Comparison of ENCODE assay signal across 23 mouse cellular contexts in genomic region chr4:154708223-154708622, GRCm38 (mm10). TPM values are rescaled to one million over a fixed set of nuclear protein-coding genes. Genes with fewer than 3 reads are reported as not detected.
"Had no signal": no experiment of that assay in that cellular context is flagged by ENCODE, and none has a peak within 500 bp of the region (broad histone marks: within the 10 kb centered on the region; RNA-seq: fewer than 3 reads in every experiment).

No protein-coding gene starts in this region.

- H3K9me3 ChIP-seq: kidney, embryonic 15.5 days; limb, embryonic 15.5 days; liver, embryonic 12.5 days; megakaryocyte, embryonic 14.5 days; midbrain, embryonic 15.5 days; neural tube, embryonic 13.5 days had no signal

- H3K4me3 ChIP-seq: kidney, embryonic 15.5 days; limb, embryonic 15.5 days; liver, embryonic 12.5 days; megakaryocyte, embryonic 14.5 days; midbrain, embryonic 15.5 days; neural tube, embryonic 13.5 days had no signal

- H3K9ac ChIP-seq: kidney, embryonic 15.5 days; limb, embryonic 15.5 days; liver, embryonic 12.5 days; lung, embryonic 14.5 days; midbrain, embryonic 15.5 days; neural tube, embryonic 13.5 days had no signal

- H3K36me3 ChIP-seq: kidney, embryonic 15.5 days; limb, embryonic 15.5 days; liver, embryonic 12.5 days; midbrain, embryonic 15.5 days; neural tube, embryonic 13.5 days had no signal

- H3K4me1 ChIP-seq: liver, embryonic 12.5 days; midbrain, embryonic 15.5 days; neural tube, embryonic 13.5 days had no signal

- H3K27ac ChIP-seq: kidney, embryonic 15.5 days; limb, embryonic 15.5 days; liver, embryonic 12.5 days; macrophage; midbrain, embryonic 15.5 days; neural tube, embryonic 13.5 days had no signal

- H3K4me2 ChIP-seq: kidney, embryonic 15.5 days; limb, embryonic 15.5 days; liver, embryonic 12.5 days; lung, embryonic 14.5 days; midbrain, embryonic 11.5 days; midbrain, embryonic 15.5 days; neural tube, embryonic 13.5 days had no signal

- H3K27me3 ChIP-seq: midbrain, embryonic 15.5 days had no signal

- ATAC-seq: liver, embryonic 12.5 days; midbrain, embryonic 15.5 days had no signal

- DNase-seq: kidney, postnatal 14 days; lung, embryonic 14.5 days; lung, postnatal 14 days; retina, postnatal 1 day; right cerebral cortex, postnatal 14 days; thymus, adult 18-20 months; thymus, postnatal 14 days had no signal

RNA-seq across cellular contexts. Expression of gene Actrt2, which starts 40.6 kb away (rescaled TPM):
- total RNA-seq: layer of hippocampus, adult 8-10 months; layer of hippocampus, postnatal 14 days; left cerebral cortex, adult 18-20 months; left cerebral cortex, postnatal 25 days had no signal
- polyA plus RNA-seq: kidney, embryonic 15.5 days; large intestine, adult 2 months; limb, embryonic 15.5 days; liver, embryonic 12.5 days; liver, embryonic 16.5 days; lung, embryonic 14.5 days; macrophage; midbrain, embryonic 11.5 days; midbrain, embryonic 15.5 days; neural tube, embryonic 13.5 days; small intestine, adult 2 months; stomach, embryonic 16.5 days had no signal
